Mouse (Mus musculus) adipocyte (in vitro differentiated cells): ENCODE measurements around the gene Snrpa1.
A peak's percentile ranks its signal among the peaks of the same experiment; 100 is the strongest.

ENCODE experiments used
- DNase-seq: peaks from one replicate; pipeline ENCODE4 v3.0.0-alpha.2; 2016; ENCODE audit warnings: low spot score

The Snrpa1 gene

DNA sequence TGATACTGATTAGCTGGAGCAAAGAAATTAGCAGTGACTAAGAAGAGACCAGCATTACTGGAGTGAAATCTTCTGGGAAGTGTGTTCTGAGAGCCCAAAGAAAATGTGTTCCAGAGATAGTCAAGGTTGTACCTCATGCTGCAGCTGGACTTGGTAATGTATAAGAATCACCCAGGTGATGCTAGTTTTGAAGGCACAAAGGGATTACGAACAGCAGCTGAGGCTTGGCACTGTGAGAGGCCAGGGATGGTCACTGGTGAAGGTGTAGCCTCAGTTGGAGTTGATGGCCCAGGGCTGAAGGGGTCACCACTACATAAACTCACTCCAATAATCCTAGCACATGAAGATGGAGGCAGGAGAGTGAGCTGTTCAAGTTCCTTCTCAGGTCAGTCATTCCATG, at the start of gene Snrpa1:
Gene Snrpa1, plus strand, starts transcription at position 301 of the 400 bp plus-strand sequence.
- DNase-seq: no peak

- DNase-seq: no peak
These were observed 48.3 kb upstream of the Snrpa1 start for GRCm38 (mm10) chr7:66010518-66010917.

DNA sequence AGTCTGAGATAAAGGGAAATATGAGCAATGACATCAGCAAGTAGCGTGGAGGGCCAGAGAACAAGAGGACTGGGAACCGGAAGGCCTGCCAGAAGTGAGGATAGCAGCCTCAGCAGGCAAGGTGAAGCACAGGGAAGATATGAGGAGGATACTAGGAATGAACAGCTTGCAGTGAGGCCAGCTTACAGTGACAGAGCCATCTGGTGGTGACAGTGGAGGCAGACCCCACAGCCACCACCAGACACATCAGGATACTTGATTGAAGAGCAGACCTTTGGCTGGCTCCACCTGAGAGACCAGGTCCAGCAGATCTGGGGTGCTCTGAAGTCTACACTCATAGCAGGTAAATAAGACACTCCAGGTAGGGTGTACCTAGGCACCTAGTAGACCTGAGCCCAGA, 31.1 kb upstream of the Snrpa1 start:
- DNase-seq: no peak

- DNase-seq: no peak
These were observed 29.9 kb upstream of the Snrpa1 start for GRCm38 (mm10) chr7:66028766-66029512.

GRCm38 (mm10) chr7:66036809-66037208, 22.0 kb upstream of the Snrpa1 start:
- DNase-seq: no peak

DNA sequence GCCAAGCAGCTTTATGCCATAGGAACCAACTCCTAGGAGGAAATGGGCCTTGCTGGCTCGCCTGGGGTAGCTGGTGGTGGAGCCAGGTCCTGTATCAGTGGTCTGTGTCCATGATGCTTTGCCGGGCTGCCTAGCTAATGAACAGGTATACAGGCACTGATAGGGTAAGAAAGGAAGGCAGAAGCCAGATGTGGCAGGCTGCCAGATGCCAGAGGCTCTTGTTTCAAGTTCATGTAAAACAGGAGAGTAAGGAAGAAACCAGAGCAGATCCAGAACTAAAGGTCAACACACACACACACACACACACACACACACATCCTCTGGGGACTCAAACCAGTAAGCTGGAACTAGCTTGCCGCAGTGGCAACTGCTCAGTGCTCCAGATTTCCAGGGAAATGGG, 20.5 kb upstream of the Snrpa1 start:
- DNase-seq: peak; percentile 13

GRCm38 (mm10) chr7:66038730-66039129, 20.1 kb upstream of the Snrpa1 start:
- DNase-seq: no peak

- DNase-seq: no peak
These were observed 18.6 kb upstream of the Snrpa1 start for GRCm38 (mm10) chr7:66040026-66040814.

- DNase-seq: no peak
These were observed 15.0 kb upstream of the Snrpa1 start, which contains the start of gene Gm45213 for GRCm38 (mm10) chr7:66043552-66044459. Gene Gm45213 (plus strand): TSS chr7:66043602.

GRCm38 (mm10) chr7:66044617-66045016, 14.2 kb upstream of the Snrpa1 start:
- no peak for DNase-seq

DNA sequence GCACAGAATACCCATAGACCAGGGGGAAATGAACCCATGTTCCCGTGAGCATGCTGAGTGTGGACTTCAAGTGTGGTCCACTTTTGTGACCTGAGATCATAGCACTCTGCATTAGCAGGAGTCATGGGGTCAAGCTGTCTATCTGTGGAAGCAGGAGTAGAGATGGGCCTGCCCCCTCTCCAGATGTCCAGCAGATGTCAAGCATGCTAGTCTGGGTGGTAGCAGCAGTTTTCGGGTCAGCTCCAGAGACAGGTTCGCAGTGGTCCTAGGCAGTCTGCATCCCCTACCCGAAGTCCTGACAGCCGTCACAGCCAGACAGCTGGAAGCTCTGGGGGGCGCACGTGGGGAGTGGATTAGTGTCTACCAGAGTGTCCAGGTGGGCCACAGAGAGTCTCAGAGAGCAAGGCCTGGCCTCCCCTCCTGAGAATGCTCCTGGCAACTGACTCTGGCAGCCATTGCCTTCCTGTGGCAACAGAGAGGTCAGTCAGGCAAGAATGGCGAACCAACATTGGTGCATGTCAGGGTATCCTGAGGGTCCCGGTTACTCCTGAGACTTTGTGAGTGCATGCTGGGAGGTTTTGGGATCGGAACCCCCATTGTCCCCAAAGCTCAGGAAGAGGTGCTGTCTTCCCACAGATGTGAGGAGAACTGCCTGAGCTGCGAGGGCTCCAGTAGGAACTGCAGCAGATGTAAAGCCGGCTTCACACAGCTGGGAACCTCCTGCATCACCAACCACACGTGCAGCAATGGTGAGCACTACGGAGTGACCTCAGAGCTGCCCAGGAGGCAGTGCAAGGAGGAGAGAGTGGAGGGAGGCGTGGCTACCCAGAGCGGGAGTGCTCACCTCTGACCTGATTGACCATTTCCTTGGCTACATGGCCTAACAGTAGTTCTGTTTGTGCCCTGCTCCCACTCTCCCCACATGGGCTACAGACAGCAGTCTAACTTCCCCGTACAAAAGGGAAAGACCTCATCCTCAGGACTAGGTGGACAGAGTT, 11.6 kb upstream of the Snrpa1 start:
- DNase-seq: peak; percentile 29

DNA sequence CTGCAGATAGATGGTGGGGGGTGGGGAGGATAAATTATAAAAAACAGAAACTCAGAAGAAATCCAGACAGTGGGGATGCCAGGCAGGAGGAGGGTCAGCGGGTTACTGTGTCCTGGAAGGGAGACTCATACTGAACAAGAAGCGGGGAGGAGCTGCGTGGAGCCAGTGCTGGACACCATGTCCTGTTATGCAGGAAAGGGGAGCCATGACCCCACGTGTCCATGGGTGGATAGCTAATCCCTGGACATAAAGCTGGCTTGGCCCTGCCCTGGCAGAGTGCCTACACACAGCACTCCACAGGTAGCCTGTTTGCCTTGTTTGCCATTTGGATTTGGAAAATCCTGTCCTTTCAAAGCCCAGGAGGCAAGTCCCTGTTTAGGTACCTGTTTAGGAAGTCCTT, 10.8 kb upstream of the Snrpa1 start:
- no peak for DNase-seq

- no peak for DNase-seq
These were observed 10.2 kb upstream of the Snrpa1 start for GRCm38 (mm10) chr7:66048446-66049230.

DNA sequence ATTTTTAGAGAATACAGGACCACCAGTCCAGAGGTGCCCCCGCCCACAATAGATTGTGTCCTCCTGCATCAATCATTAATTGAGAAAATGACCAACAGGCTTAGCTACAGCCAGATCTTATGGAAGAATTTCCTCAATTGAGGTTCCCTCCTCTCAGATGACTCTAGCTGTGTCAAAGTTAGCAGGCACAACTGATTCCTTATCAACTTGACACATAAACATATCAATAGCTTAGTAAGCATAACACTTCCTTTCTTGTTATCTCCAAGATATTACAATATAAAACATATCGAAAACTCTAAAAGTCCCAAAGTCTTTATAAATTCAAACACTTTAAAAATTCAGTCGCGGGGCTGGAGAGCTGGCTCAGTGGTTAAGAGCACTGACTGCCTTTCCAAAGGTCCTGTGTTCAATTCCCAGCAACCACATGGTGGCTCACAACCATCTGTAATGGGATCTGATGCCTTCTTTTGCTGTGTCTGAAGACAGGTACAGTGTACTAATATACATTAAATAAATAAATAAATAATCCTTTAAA, 4.8 kb upstream of the Snrpa1 start:
- no peak for DNase-seq

DNA sequence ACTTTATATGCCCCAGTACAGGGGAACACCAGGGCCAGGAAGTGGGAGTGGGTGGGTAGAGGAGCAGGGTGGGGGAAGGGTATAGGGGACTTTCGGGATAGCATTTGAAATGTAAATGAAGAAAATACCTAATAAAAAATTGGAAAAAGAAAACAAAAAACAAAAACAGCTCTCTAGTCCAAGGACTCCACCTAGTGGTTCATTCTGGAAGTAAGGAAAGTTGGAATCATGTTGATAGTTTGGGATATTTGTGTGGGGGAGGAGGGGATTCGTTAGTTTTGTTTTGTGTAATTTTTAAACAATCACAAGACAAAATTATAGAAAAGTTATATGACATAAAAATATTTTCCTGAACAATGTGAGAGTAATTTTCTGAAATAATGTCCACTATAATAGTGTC, 3.4 kb upstream of the Snrpa1 start:
- DNase-seq: peak; percentile 63

DNA sequence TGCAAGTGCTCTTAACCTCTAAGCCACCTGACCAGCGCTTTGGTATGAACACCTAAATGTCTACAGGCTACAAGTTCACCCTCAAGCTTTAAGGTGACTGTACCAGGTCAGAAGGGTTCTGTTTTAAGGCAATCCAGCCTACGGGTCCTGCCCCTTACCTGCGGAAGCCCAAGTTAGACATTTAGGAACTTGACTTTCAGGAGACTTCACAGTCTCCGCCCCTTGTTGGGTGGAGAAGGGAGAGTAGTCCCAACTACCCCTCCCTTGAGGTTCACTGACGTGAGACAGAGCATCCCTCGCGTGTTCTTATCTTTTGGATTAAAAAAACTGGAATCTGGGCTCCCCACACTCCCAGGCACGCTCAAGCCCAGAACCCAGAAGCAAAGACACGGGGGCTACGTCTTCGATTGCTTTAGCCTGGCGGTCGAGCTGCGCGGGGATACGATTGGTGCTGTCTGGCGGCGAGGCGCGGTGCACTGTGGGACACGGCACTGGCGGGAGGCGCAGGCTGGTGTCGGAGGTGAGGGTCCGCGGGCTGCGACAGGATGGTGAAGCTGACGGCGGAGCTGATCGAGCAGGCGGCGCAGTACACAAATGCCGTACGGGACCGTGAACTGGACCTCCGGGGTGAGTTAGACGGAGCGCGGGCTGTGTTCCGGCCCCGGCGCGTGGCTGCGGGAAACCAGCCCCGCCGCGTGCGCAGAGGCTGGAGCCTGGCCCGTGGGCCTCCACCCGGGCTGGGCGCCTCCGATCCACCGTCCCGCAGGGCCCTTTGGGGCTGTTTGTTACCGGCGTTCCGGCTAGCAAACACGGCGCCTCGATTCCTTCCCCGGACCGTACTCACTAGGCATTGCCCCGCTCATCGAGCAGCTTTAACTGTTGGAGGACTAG, 1.5 kb downstream of the Snrpa1 start:
- peak; percentile 71 for DNase-seq

DNA sequence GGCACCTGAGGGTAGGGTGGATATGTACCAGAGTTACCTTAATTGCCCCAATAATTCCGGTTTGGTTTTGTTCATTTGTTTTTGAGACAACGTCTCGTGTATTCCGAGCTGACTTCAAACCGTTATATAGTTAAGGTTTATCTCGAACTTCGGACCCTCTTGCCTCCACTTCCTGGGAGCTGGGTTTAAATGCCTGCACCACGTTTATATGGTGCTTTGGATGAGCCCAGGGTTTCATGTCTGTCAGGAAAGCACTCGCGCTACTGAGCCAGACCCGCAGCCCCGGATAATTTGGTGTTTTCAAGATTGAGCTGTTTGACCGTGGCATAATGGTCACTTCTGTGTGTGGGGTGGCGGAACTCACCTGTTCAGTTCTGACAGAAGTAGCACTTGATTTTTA, 2.3 kb downstream of the Snrpa1 start:
- DNase-seq: no peak

GRCm38 (mm10) chr7:66076411-66076810, 17.6 kb downstream of the Snrpa1 start:
- no peak for DNase-seq
